Mouse (Mus musculus) adrenal gland, postnatal 36 days (tissue): ENCODE measurements around the gene Tbc1d22a. TPM values are rescaled to one million over a fixed set of nuclear protein-coding genes. Genes with fewer than 3 reads are reported as not detected.

Experiments used
- DNase-seq, 2 experiments: peaks; one replicate each; pipeline ENCODE4 v3.0.0; 2021; ENCODE audit warnings: mixed read lengths in 1 of 2
- total RNA-seq, 2 experiments: library from RNA; stranded (reverse); gene quantifications; 2 replicates each; pipeline ENCODE4 v1.2.3; 2021

The Tbc1d22a gene
- total RNA-seq, 2 experiments from 2014 or later = 28.9 to 35.6 TPM

- DNase-seq = no peak
Measured at GRCm38 (mm10) chr15:86386325-86386724, 172.1 kb downstream of the Tbc1d22a start.

- DNase-seq = no peak
Measured at GRCm38 (mm10) chr15:86388597-86388996, 174.3 kb downstream of the Tbc1d22a start.

GRCm38 (mm10) chr15:86404866-86405265 is 190.6 kb downstream of the Tbc1d22a start:
- DNase-seq = no peak

GRCm38 (mm10) chr15:86405527-86405926 is 191.3 kb downstream of the Tbc1d22a start:
- DNase-seq = peak; percentile 69 to 81

GRCm38 (mm10) chr15:86409352-86409751 is 195.1 kb downstream of the Tbc1d22a start:
- no peak for DNase-seq

GRCm38 (mm10) chr15:86411532-86412080 is 197.3 kb downstream of the Tbc1d22a start:
- no peak for DNase-seq

GRCm38 (mm10) chr15:86415951-86416350 is 201.7 kb downstream of the Tbc1d22a start:
- DNase-seq = no peak

GRCm38 (mm10) chr15:86418436-86418835 is 204.2 kb downstream of the Tbc1d22a start:
- DNase-seq = no peak

- peak in 1 of 2 experiments; percentile 30 for DNase-seq
Measured at GRCm38 (mm10) chr15:86419620-86420019, 205.4 kb downstream of the Tbc1d22a start.

DNA sequence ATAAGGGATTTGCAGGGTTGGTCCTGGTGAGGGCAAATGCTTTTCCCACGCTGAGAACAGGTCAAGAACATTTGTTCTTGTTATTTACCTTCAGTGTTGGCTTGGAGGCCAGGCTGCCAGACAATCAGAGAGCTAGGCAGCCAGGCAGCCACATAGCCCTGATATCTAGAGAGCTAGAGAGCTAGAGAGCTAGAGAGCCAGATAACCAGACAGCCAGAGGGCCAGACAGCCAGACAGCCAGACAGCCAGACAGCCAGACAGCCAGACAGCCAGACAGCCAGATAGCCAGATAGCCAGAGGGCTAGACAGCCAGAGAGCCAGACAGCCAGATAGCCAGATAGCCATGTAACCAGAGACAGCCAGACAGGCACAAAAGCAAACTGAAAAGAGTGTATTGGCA is 208.6 kb downstream of the Tbc1d22a start:
- no peak for DNase-seq

DNA sequence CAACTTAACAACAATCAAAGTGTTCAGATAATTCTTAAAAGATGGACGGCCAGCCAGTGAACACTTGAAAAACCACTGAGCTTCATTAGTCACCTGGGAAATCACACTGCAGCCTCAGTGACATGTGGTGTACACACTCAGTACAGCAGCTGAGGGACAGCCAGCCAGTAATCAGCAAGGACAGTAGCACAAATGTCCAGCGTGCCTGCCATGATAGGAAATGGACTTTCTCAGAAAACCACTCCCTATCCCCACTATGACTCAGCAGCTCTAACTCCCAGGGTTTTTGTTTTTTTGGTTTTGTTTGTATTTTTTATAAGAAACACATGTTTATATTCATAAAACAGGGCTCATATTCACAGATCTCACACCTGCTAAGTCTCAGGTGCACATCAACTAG is 209.6 kb downstream of the Tbc1d22a start:
- DNase-seq = peak; percentile 41 to 44

- DNase-seq = no peak
Measured at GRCm38 (mm10) chr15:86424971-86425370, 210.7 kb downstream of the Tbc1d22a start.

DNA sequence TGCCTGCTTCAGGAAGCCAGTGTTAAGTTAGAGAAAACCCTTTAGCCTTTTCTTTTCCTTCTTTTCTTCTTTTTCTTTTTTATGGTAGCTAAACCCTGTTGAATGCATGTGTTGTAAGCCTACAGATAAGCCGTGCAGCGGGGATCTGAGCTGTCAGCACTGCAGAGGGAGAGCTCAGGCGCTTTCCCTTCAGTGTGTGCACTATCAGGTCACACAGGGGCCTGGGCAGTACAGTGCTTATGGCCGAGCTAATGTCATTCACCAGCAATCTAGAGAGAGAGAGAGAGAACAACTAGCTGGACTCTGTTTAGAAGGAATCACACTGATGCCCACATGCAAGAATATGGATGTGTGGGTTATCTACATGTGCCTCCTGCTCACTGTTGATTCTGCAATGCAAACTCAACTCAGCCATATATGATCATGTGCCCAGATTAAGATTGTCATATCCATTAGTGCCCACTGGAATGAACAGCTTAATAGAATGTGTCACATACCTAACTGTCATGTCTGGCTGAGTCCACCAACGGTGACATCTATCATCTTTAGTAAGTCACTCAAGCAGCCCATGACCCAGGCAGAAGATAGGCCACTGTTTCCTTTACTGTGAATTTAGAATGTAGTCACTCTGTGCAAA is 212.2 kb downstream of the Tbc1d22a start:
- DNase-seq = no peak

DNA sequence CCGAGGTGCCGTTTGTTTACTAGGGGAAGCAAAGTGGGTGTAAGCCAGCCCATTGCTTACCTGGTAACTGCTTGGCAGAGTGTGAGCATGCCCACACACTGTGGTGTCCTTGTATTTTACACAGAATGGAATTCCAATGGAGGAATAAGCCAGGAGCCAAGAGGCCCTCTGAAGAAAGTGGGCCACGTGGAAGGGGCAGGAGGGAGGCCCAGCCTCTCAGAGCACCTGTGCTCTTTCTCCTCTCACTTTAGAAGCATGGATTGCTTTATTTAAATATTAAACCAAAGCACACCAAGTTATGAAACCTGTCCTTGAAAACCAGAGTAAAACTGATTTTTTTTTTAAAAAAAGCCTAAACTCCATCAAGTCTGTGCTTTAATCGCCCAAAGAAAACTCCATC is 213.2 kb downstream of the Tbc1d22a start:
- DNase-seq = no peak

DNA sequence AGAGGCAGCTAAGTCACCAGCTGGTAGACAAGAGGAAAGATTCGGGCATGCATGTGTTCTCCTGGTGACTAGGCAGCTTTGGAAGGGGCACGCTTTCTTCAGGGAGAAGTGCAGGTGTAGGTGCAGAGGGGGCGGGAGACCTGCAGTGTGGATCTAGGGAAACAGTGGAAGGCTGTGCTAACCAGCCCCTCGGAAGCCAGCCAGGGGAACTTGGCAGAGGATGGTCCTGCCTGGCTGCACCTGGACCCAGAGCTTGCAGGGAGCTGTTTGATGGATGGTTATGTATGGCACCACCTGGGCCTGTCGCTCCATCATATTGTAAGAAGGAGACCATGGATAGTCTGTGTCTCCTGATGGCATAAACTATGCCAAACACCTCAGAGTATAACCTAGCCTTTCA is 214.2 kb downstream of the Tbc1d22a start:
- no peak for DNase-seq

DNA sequence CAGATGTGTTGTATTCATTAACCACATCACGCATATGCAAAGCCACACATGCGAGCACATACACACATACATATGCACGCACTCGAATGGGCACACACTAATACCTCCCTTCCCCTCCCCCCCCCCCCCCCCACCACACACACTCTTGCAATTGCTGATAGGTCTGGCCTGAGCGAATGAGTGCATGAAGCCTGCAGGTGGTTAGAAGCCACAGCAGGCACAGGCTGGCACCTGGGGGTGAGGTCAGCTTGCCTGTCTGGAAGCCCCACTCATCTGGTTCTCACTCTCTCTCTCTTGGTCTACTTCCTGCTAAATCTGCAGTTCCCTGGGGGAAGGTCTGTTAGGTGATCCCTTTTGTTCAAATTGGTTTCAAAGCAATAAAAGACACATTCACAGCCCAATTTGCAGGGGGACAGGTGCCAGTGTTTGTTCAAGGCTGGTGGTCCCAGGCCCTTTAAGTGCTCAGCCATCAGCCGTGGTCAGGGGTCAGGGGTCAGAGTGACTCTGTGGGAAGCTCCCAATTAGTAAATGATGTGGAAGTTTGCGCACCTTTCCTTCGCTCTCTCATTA is 215.6 kb downstream of the Tbc1d22a start:
- no peak for DNase-seq

DNA sequence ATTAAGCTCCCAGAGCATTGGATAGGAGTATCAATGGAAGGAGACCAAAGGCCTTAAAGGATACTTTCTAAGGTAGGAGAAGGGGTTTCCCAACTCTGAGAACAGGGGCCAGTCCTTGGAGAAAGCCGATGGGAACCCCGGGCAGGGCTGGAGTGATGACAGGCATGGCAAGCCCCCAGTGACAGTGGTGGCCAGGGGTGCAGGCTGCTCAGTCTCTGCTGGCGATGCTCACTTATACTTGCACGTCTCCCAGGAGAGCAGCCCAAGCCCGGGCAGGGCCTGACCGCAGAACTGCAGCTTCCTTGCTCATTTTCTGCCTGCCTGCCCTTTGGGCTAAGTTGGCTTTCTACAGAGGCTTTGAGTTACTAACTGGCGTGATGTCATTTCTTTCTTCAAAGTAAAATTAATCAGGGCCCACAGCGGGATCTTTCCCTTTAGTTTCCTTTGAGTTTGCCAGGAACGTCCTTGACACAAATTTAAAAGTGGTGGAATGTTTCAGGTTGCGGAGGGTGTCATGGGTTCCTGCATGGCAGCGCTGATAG is 217.4 kb downstream of the Tbc1d22a start:
- peak; percentile 43 to 67 for DNase-seq

GRCm38 (mm10) chr15:86432791-86433190 is 218.5 kb downstream of the Tbc1d22a start:
- DNase-seq = no peak

DNA sequence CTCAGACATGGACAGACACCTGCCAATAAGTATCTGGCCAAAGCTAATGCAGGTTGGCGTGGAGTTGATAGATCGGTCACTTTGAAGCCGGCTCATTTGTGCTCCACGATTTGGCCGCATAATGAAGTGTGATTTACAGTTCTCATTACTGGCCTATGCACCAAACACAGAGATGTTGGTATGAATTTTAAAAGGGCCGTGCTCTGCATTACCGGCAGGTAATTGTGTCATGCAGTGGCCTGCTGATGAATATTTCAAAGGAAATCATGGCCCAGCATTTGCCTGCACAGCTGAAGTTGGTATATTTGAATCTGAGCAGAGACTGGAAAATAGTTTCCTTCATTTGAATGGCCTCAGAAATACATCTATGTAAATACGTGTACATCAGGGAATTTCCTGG is 219.1 kb downstream of the Tbc1d22a start:
- DNase-seq = no peak

GRCm38 (mm10) chr15:86434241-86434640 is 220.0 kb downstream of the Tbc1d22a start:
- DNase-seq = peak; percentile 38 to 48

GRCm38 (mm10) chr15:86437346-86437745 is 223.1 kb downstream of the Tbc1d22a start:
- no peak for DNase-seq

- no peak for DNase-seq
Measured at GRCm38 (mm10) chr15:86439015-86439796, 224.9 kb downstream of the Tbc1d22a start.

DNA sequence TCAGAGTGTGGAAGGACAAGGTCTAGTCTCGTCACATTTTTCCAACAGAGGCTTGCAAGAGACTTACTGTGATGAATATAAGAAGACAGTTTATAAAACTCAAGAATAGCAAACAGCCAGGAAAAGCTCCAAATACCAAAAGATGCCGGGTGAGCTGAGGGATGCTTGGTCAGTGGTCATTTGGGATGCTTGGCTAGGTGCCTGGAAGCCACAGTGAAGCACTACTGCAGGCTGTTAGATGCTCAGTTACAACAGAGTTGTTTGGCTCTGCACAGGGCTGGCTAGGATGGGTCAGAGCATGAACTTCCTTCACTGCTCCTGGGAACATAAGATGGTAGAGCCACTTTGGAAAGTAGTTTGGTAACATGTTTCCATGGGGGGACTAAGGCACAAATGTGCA is 230.0 kb downstream of the Tbc1d22a start:
- DNase-seq = no peak
